Mouse (Mus musculus) urinary bladder, postnatal 10 days (tissue): ENCODE results near the gene Tmem178.

ENCODE experiments used
- DNase-seq: peaks from one replicate; pipeline ENCODE4 v3.0.0; 2022; ENCODE audit warnings: low spot score

Gene Tmem178

DNA sequence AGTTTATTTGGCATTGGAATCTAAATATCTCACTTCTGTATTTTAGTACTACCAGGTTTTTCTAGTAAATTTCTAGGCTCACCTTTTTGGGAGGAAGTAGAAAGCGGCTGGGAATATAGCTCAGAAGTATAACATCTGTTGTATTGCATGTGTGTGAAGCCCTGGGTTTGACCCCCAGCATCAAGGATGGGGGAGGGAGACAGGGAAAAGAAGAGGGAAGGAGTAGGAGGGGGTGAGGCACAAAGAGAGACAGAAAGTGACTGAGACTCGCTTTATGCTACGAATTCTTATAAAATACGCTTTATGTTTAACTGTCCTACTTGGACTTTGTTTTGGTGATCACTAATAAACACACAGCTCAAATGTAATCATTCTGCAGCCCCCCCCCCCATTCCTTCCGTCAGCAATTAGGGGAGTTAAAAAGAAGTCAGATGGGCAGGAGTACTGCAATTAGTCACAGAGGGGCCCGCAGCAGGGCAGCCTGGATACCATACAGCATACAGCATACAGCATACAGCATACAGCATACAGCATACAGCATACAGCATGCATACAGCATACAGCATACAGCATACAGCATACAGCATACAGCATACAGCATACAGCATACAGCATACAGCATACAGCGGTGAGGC lies 103.6 kb downstream of the Tmem178 start:
- no peak for DNase-seq
